ENCODE assay signal across 13 mouse cellular contexts in genomic region chr1:91967041-91967440, GRCm38 (mm10).
DNase-seq lines count a peak whose midpoint lies in the region; TF ChIP-seq lines count a peak whose summit lies in the region.
"Had no signal": no experiment of that assay in that cellular context is flagged by ENCODE, and none has a peak within 500 bp of the region (broad histone marks: within the 10 kb centered on the region; RNA-seq: fewer than 3 reads in every experiment).

No protein-coding gene starts in this region.

- no peak overlapping the region for H3K4me3 ChIP-seq in lung, adult 2 months (replicated peaks; ENCODE audit: extremely low read depth, low read depth, low read length)
- H3K4me3 ChIP-seq in gastrocnemius, adult 2 months: no peak overlapping the region
- no peak overlapping the region for H3K4me3 ChIP-seq in layer of hippocampus, adult 2 months
- H3K4me3 ChIP-seq: left cerebral cortex, adult 2 months; limb, embryonic 15.5 days; lung, embryonic 15.5 days; midbrain, embryonic 10.5 days; stomach, embryonic 15.5 days had no signal

- no peaks in the 10 kb centered on the region for H3K4me1 ChIP-seq in lung, adult 2 months (ENCODE audit: control insufficient read depth, insufficient read depth, low read length)
- H3K4me1 ChIP-seq: lung, embryonic 15.5 days; midbrain, embryonic 10.5 days; stomach, embryonic 15.5 days had no signal

- WGBS in lung, adult 2 months: 58% methylated on average over 1 of the region's 1 CpGs

- DNase-seq in heart, adult 11 months: peak; percentile 94
- DNase-seq in heart, postnatal 4 days: no peak
- peak; percentile 26 to 35 for DNase-seq in lung, adult 18-20 months
- no peak for DNase-seq in lung, adult 2 months
- peak; percentile 78 for DNase-seq in gastrocnemius, adult 2 months
- peak; percentile 41 to 44 for DNase-seq in layer of hippocampus, adult 2 months (ENCODE audit: low spot score in 2 of 2)
- DNase-seq in liver: no peak
- DNase-seq: cerebellum, adult 8-10 months had no signal

- peak overlapping the region; percentile 59 for H3K27ac ChIP-seq in gastrocnemius, adult 2 months
- H3K27ac ChIP-seq in layer of hippocampus, adult 2 months: no peak overlapping the region
- H3K27ac ChIP-seq: left cerebral cortex, adult 2 months; limb, embryonic 15.5 days; lung, embryonic 15.5 days; midbrain, embryonic 10.5 days; stomach, embryonic 15.5 days had no signal

- no peak for TF ChIP-seq CTCF in lung, adult 2 months (IDR thresholded peaks at IDR 0.05; ENCODE audit: insufficient read depth, low read length)
- TF ChIP-seq CTCF in gastrocnemius, adult 2 months (IDR thresholded peaks at IDR 0.05): no peak
- TF ChIP-seq CTCF in layer of hippocampus, adult 2 months (conservative IDR thresholded peaks at IDR 0.05): no peak

- intact Hi-C loops in gastrocnemius, adult 2 months (cut with DNase I): no loop called here

- TF ChIP-seq POLR2A in lung, adult 2 months (IDR thresholded peaks at IDR 0.05; ENCODE audit: borderline replicate concordance, extremely low read depth, low read depth, low read length): no peak

Comparison
In these comparisons a context has a peak if more than half of its experiments do, and no peak if none do; other contexts are left out.
1. DNase-seq: peak in heart, adult 11 months (single experiment), lung, adult 18-20 months (2 of 2), gastrocnemius, adult 2 months (single experiment) and layer of hippocampus, adult 2 months (2 of 2); none in heart, postnatal 4 days (single experiment), lung, adult 2 months (single experiment) and liver (single experiment).